Mouse (Mus musculus) heart, embryonic 13.5 days (tissue): ENCODE measurements around the gene Tmprss11e. TPM values are rescaled to one million over a fixed set of nuclear protein-coding genes. Genes with fewer than 3 reads are reported as not detected.

ENCODE experiments used
- ATAC-seq: fragments of 200-750 bp; cut with Nextera tagmentation; 2 replicates; pipeline ENCODE4 v1.8.0; 2017; ENCODE audit warnings: moderate TSS enrichment; ENCODE audit not compliant: insufficient number of reproducible peaks, low FRiP score, low TSS enrichment; ENCODE audit errors: extremely low read depth
- H3K27ac ChIP-seq: fragments of 300-500 bp; sonication (generic); replicated peaks from 2 replicates; pipeline ENCODE4 v1.5.1; 2015; ENCODE audit warnings: moderate library complexity, mild to moderate bottlenecking, inconsistent platforms
- H3K27me3 ChIP-seq: fragments of 300-500 bp; sonication (generic); replicated peaks from 2 replicates; pipeline ENCODE4 v1.6.1; 2015; ENCODE audit warnings: mild to moderate bottlenecking, inconsistent platforms
- H3K36me3 ChIP-seq: fragments of 300-500 bp; sonication (generic); 2 replicates; pipeline ENCODE4 v1.6.1; 2015; ENCODE audit warnings: mild to moderate bottlenecking, inconsistent platforms
- H3K4me1 ChIP-seq: fragments of 300-500 bp; sonication (generic); 2 replicates; pipeline ENCODE4 v1.6.1; 2015; ENCODE audit warnings: inconsistent platforms
- H3K4me2 ChIP-seq: fragments of 300-500 bp; sonication (generic); 2 replicates; pipeline ENCODE4 v1.6.1; 2015; ENCODE audit warnings: inconsistent platforms, mild to moderate bottlenecking, moderate library complexity
- H3K4me3 ChIP-seq: fragments of 300-500 bp; sonication (generic); 2 replicates; pipeline ENCODE4 v1.5.1; 2015; ENCODE audit warnings: moderate library complexity, mild to moderate bottlenecking, inconsistent platforms
- H3K9ac ChIP-seq: fragments of 300-500 bp; sonication (generic); 2 replicates; pipeline ENCODE4 v1.6.1; 2015; ENCODE audit warnings: inconsistent platforms, mild to moderate bottlenecking, moderate library complexity
- H3K9me3 ChIP-seq: fragments of 300-500 bp; sonication (generic); 2 replicates; pipeline ENCODE4 v1.6.1; 2016; ENCODE audit warnings: inconsistent platforms
- WGBS: fragments of 180-500 bp; shearing (Covaris S2); methylation state at CpG from one replicate; pipeline ENCODE4 v1.1.7; 2015; ENCODE audit warnings: mixed read lengths; 5-methylcytosine and 5-hydroxymethylcytosine counted together
- polyA plus RNA-seq: library from polyadenylated mRNA; unstranded; fragments of >200 nt; fragmentation: Nextera tagmentation; extraction: Ambion mirVana; gene quantifications from 2 replicates; pipeline ENCODE4 v1.2.1, GENCODE M21; 2015

Gene Tmprss11e
- polyA plus RNA-seq, 1 experiment from 2014 or later = not detected

- H3K27ac ChIP-seq = no peak overlapping the region
- H3K36me3 ChIP-seq = no peaks in the 10 kb centered on the region
- no peaks in the 10 kb centered on the region for H3K9me3 ChIP-seq
- no peak overlapping the region for H3K9ac ChIP-seq
- H3K27me3 ChIP-seq = no peaks in the 10 kb centered on the region
- 73% methylated on average over 5 of the region's 5 CpGs for WGBS
- no peak overlapping the region for H3K4me3 ChIP-seq
- no peak overlapping the region for H3K4me2 ChIP-seq
- no peak for ATAC-seq
- H3K4me1 ChIP-seq = no peaks in the 10 kb centered on the region
Measured at GRCm38 (mm10) chr5:86741146-86741545, 4.5 kb downstream of the Tmprss11e start.

GRCm38 (mm10) chr5:86735808-86736207, 9.8 kb downstream of the Tmprss11e start:
- Histone ChIP-seq H3K9ac (no peak overlapping the region), H3K36me3 (no peaks in the 10 kb centered on the region), H3K9me3 (no peaks in the 10 kb centered on the region), H3K4me2 (no peak overlapping the region), H3K27ac (no peak overlapping the region), H3K4me3 (no peak overlapping the region), H3K27me3 (no peaks in the 10 kb centered on the region), H3K4me1 (peaks cover under 1% of the 10 kb centered on the region)
- WGBS = 61% methylated on average over 2 of the region's 2 CpGs
- no peak for ATAC-seq

- Histone ChIP-seq H3K4me3 (no peak overlapping the region), H3K27ac (no peak overlapping the region), H3K36me3 (no peaks in the 10 kb centered on the region), H3K4me2 (peak overlapping the region; percentile 22; the same call in 1 of the 2 replicates), H3K27me3 (no peaks in the 10 kb centered on the region), H3K4me1 (peaks cover 6% of the 10 kb centered on the region), H3K9me3 (no peaks in the 10 kb centered on the region), H3K9ac (no peak overlapping the region)
- 29% methylated on average over 4 of the region's 4 CpGs for WGBS
- peak; percentile 31; the same call in 1 of the 2 replicates for ATAC-seq
Measured at GRCm38 (mm10) chr5:86730587-86730986, 15.0 kb downstream of the Tmprss11e start.

- no peak for ATAC-seq
- Histone ChIP-seq H3K27ac (no peak overlapping the region), H3K4me3 (no peak overlapping the region), H3K9ac (no peak overlapping the region), H3K36me3 (no peaks in the 10 kb centered on the region), H3K4me1 (peaks cover 6% of the 10 kb centered on the region), H3K9me3 (no peaks in the 10 kb centered on the region), H3K4me2 (no peak overlapping the region), H3K27me3 (no peaks in the 10 kb centered on the region)
- WGBS = 62% methylated on average over 6 of the region's 6 CpGs
Measured at GRCm38 (mm10) chr5:86728574-86728973, 17.0 kb downstream of the Tmprss11e start.

- ATAC-seq = no peak
- H3K27me3 ChIP-seq = no peaks in the 10 kb centered on the region
- H3K36me3 ChIP-seq = no peaks in the 10 kb centered on the region
- H3K4me1 ChIP-seq = peaks cover 6% of the 10 kb centered on the region
- peak overlapping the region; percentile 14; the same call in 1 of the 2 replicates for H3K4me2 ChIP-seq
- H3K27ac ChIP-seq = no peak overlapping the region
- H3K9ac ChIP-seq = no peak overlapping the region
- WGBS = 53% methylated on average over 9 of the region's 9 CpGs
- H3K4me3 ChIP-seq = no peak overlapping the region
- H3K9me3 ChIP-seq = no peaks in the 10 kb centered on the region
Measured at GRCm38 (mm10) chr5:86727033-86727432, 18.6 kb downstream of the Tmprss11e start.

GRCm38 (mm10) chr5:86725021-86725420, 20.6 kb downstream of the Tmprss11e start:
- Histone ChIP-seq H3K4me3 (no peak overlapping the region), H3K36me3 (no peaks in the 10 kb centered on the region), H3K4me1 (no peaks in the 10 kb centered on the region), H3K9ac (no peak overlapping the region), H3K27me3 (no peaks in the 10 kb centered on the region), H3K4me2 (no peak overlapping the region), H3K9me3 (no peaks in the 10 kb centered on the region), H3K27ac (no peak overlapping the region)
- no peak for ATAC-seq

- Histone ChIP-seq H3K4me1 (no peaks in the 10 kb centered on the region), H3K36me3 (no peaks in the 10 kb centered on the region), H3K4me3 (no peak overlapping the region), H3K9ac (no peak overlapping the region), H3K9me3 (no peaks in the 10 kb centered on the region), H3K4me2 (no peak overlapping the region), H3K27me3 (no peaks in the 10 kb centered on the region), H3K27ac (no peak overlapping the region)
- 31% methylated on average over 2 of the region's 2 CpGs for WGBS
- no peak for ATAC-seq
Measured at GRCm38 (mm10) chr5:86722820-86723460, 22.7 kb downstream of the Tmprss11e start.

GRCm38 (mm10) chr5:86714967-86715366, 30.6 kb downstream of the Tmprss11e start:
- H3K27ac ChIP-seq = no peak overlapping the region
- H3K4me1 ChIP-seq = no peaks in the 10 kb centered on the region
- no peak overlapping the region for H3K4me3 ChIP-seq
- H3K4me2 ChIP-seq = no peak overlapping the region
- no peak overlapping the region for H3K9ac ChIP-seq
- WGBS = 73% methylated on average over 2 of the region's 2 CpGs
- no peaks in the 10 kb centered on the region for H3K9me3 ChIP-seq
- no peak for ATAC-seq
- no peaks in the 10 kb centered on the region for H3K36me3 ChIP-seq
- no peaks in the 10 kb centered on the region for H3K27me3 ChIP-seq

GRCm38 (mm10) chr5:86704923-86705322, 40.7 kb downstream of the Tmprss11e start:
- no peaks in the 10 kb centered on the region for H3K4me1 ChIP-seq
- H3K9me3 ChIP-seq = no peaks in the 10 kb centered on the region
- H3K4me2 ChIP-seq = no peak overlapping the region
- H3K9ac ChIP-seq = no peak overlapping the region
- H3K27ac ChIP-seq = no peak overlapping the region
- no peak for ATAC-seq
- no peaks in the 10 kb centered on the region for H3K27me3 ChIP-seq
- H3K36me3 ChIP-seq = no peaks in the 10 kb centered on the region
- WGBS = 70% methylated on average over 3 of the region's 3 CpGs
- H3K4me3 ChIP-seq = no peak overlapping the region

- no peak for ATAC-seq
- no peaks in the 10 kb centered on the region for H3K27me3 ChIP-seq
- H3K27ac ChIP-seq = no peak overlapping the region
- H3K9ac ChIP-seq = no peak overlapping the region
- 54% methylated on average over 4 of the region's 4 CpGs for WGBS
- no peaks in the 10 kb centered on the region for H3K36me3 ChIP-seq
- H3K9me3 ChIP-seq = no peaks in the 10 kb centered on the region
- no peaks in the 10 kb centered on the region for H3K4me1 ChIP-seq
- no peak overlapping the region for H3K4me2 ChIP-seq
- no peak overlapping the region for H3K4me3 ChIP-seq
Measured at GRCm38 (mm10) chr5:86684667-86685066, 60.9 kb downstream of the Tmprss11e start.

- H3K9ac ChIP-seq = no peak within 1 kb of the TSS
- no peaks in the 10 kb centered on the region for H3K27me3 ChIP-seq
- no peak within 1 kb of the TSS for H3K27ac ChIP-seq
- no peak within 1 kb of the TSS for H3K4me2 ChIP-seq
- ATAC-seq = no peak
- H3K9me3 ChIP-seq = no peaks in the 10 kb centered on the region
- no peak within 1 kb of the TSS for H3K4me3 ChIP-seq
- H3K36me3 ChIP-seq = no peaks in the 10 kb centered on the region
- H3K4me1 ChIP-seq = no peaks in the 10 kb centered on the region
- WGBS = 63% methylated on average over 5 of the region's 5 CpGs
Measured at GRCm38 (mm10) chr5:86676262-86676661, 69.4 kb downstream of the Tmprss11e start, which contains the start of gene Tmprss11b. Gene Tmprss11b, minus strand, starts transcription at chr5:86676362.
